ENCODE assay signal across 17 mouse cellular contexts in genomic region chr1:64623558-64624435, GRCm38 (mm10). TPM values are rescaled to one million over a fixed set of nuclear protein-coding genes. Genes with fewer than 3 reads are reported as not detected.
A peak's percentile ranks its signal among the peaks of the same experiment; 100 is the strongest.
DNase-seq lines count a peak whose midpoint lies in the region; ATAC-seq lines count a peak whose summit lies in the region.
"Had no signal": no experiment of that assay in that cellular context is flagged by ENCODE, and none has a peak within 500 bp of the region (broad histone marks: within the 10 kb centered on the region; RNA-seq: fewer than 3 reads in every experiment).

No protein-coding gene starts in this region.

- no peak overlapping the region for H3K4me3 ChIP-seq in hindbrain, embryonic 13.5 days
- no peak overlapping the region for H3K4me3 ChIP-seq in kidney, embryonic 14.5 days (ENCODE audit: low read length)
- H3K4me3 ChIP-seq: hindbrain, embryonic 10.5 days; megakaryocyte, embryonic 14.5 days had no signal

- WGBS in hindbrain, embryonic 13.5 days: 56% methylated on average over 12 of the region's 12 CpGs
- 54% methylated on average over 12 of the region's 12 CpGs for WGBS in kidney, embryonic 14.5 days

- H3K27me3 ChIP-seq in hindbrain, embryonic 13.5 days: no peaks in the 10 kb centered on the region
- no peaks in the 10 kb centered on the region for H3K27me3 ChIP-seq in kidney, embryonic 14.5 days (ENCODE audit: control insufficient read depth, insufficient read depth, low read length)

- H3K9ac ChIP-seq in hindbrain, embryonic 13.5 days: no peak overlapping the region
- no peak overlapping the region for H3K9ac ChIP-seq in kidney, embryonic 14.5 days (ENCODE audit: low read depth, low read length)
- H3K9ac ChIP-seq: liver, embryonic 14.5 days had no signal

- no peaks in the 10 kb centered on the region for H3K9me3 ChIP-seq in hindbrain, embryonic 13.5 days
- no peaks in the 10 kb centered on the region for H3K9me3 ChIP-seq in kidney, embryonic 14.5 days (ENCODE audit: control insufficient read depth, low read length)
- H3K9me3 ChIP-seq: hindbrain, embryonic 10.5 days; megakaryocyte, embryonic 14.5 days had no signal

- ATAC-seq in hindbrain, embryonic 13.5 days (ENCODE audit: low FRiP score): no peak
- no peak for ATAC-seq in kidney, embryonic 14.5 days (ENCODE audit: low FRiP score, low TSS enrichment)
- ATAC-seq: CD4-positive, CD25-positive, alpha-beta regulatory T cell, adult 4 months; inflammation-experienced regulatory T-cells, adult 6 months had no signal

- H3K27ac ChIP-seq in hindbrain, embryonic 13.5 days: no peak overlapping the region
- H3K27ac ChIP-seq in kidney, embryonic 14.5 days (ENCODE audit: low read depth, low read length): no peak overlapping the region
- H3K27ac ChIP-seq: liver, embryonic 14.5 days had no signal

- H3K4me1 ChIP-seq in hindbrain, embryonic 13.5 days (replicated peaks): peaks cover under 1% of the 10 kb centered on the region; the same call in 1 of the 2 replicates
- H3K4me1 ChIP-seq in kidney, embryonic 14.5 days (ENCODE audit: control insufficient read depth, insufficient read depth, low read length): 0 out of 2 replicates have a peak, but pooled peaks cover 8% of the 10 kb centered on the region

- H3K4me2 ChIP-seq in hindbrain, embryonic 13.5 days: no peak overlapping the region
- no peak overlapping the region for H3K4me2 ChIP-seq in kidney, embryonic 14.5 days (replicated peaks; ENCODE audit: low read depth, low read length)

- no peaks in the 10 kb centered on the region for H3K36me3 ChIP-seq in hindbrain, embryonic 13.5 days
- no peaks in the 10 kb centered on the region for H3K36me3 ChIP-seq in kidney, embryonic 14.5 days (ENCODE audit: control insufficient read depth, insufficient read depth, low read length)
- H3K36me3 ChIP-seq: hindbrain, embryonic 10.5 days had no signal

- peak; percentile 21 for DNase-seq in embryo, embryonic 10 days (ENCODE audit: low spot score)
- no peak for DNase-seq in embryo, embryonic 9.5 days (ENCODE audit: extremely low spot score)
- peak; percentile 16 for DNase-seq in right cerebral cortex, postnatal 25 days
- DNase-seq in right cerebral cortex, postnatal 36 days (ENCODE audit: low spot score in 2 of 2): no peak
- DNase-seq in embryo, embryonic 11 days: peak; percentile 16
- no peak for DNase-seq in kidney, postnatal 14 days
- DNase-seq: cerebellum, postnatal 36 days; kidney, postnatal 25 days; lung, postnatal 10 days; thymus, postnatal 36 days had no signal

RNA-seq across cellular contexts. Expression of gene Mettl21a, which starts 6.8 kb away (rescaled TPM):
- polyA plus RNA-seq in hindbrain, embryonic 13.5 days (2015; fragmentation: Nextera tagmentation; extraction: Ambion mirVana): 19.5 and 21.0 TPM in 2 replicates
- 16.9 and 20.4 TPM in 2 replicates for polyA plus RNA-seq in kidney, embryonic 14.5 days (2014; fragmentation: Nextera tagmentation; extraction: Ambion mirVana)

Comparison
In these comparisons a context has a peak if more than half of its experiments do, and no peak if none do; other contexts are left out.
1. DNase-seq: peak in embryo, embryonic 10 days (single experiment), right cerebral cortex, postnatal 25 days (single experiment) and embryo, embryonic 11 days (single experiment); none in embryo, embryonic 9.5 days (single experiment), right cerebral cortex, postnatal 36 days (0 of 2) and kidney, postnatal 14 days (single experiment).